Mouse (Mus musculus) heart, adult 8-10 months (tissue): Measurements from ENCODE around the gene Ccdc137. TPM values are rescaled to one million over a fixed set of nuclear protein-coding genes. Genes with fewer than 3 reads are reported as not detected.

Experiments
- DNase-seq: peaks from one replicate; pipeline ENCODE4 v3.0.0; 2022; ENCODE audit warnings: low spot score
- total RNA-seq, 4 experiments: library from RNA; stranded (reverse); gene quantifications; 2 replicates each; pipeline ENCODE4 v1.2.4; 2022

Gene Ccdc137
- total RNA-seq, 4 experiments from 2014 or later = 5.7 to 8.0 (median 7.1) TPM

- DNase-seq = no peak
Measured at GRCm38 (mm10) chr11:120458847-120459597, 1.1 kb downstream of the Ccdc137 start.

GRCm38 (mm10) chr11:120463536-120463935 lies 5.6 kb downstream of the Ccdc137 start:
- DNase-seq = no peak

- DNase-seq = no peak
Measured at GRCm38 (mm10) chr11:120464365-120464764, 6.5 kb downstream of the Ccdc137 start.

GRCm38 (mm10) chr11:120465521-120465920 lies 7.6 kb downstream of the Ccdc137 start:
- DNase-seq = no peak

GRCm38 (mm10) chr11:120467051-120467735 lies 9.3 kb downstream of the Ccdc137 start, which contains the start of gene Arl16:
Gene Arl16 (minus strand): TSS chr11:120467607.
- peak; percentile 93 for DNase-seq

- no peak for DNase-seq
Measured at GRCm38 (mm10) chr11:120467736-120468092, 9.8 kb downstream of the Ccdc137 start.

GRCm38 (mm10) chr11:120472052-120472451 lies 14.1 kb downstream of the Ccdc137 start:
- DNase-seq = no peak

GRCm38 (mm10) chr11:120483448-120483934 lies 25.6 kb downstream of the Ccdc137 start:
- DNase-seq = no peak

GRCm38 (mm10) chr11:120484265-120484981 lies 26.5 kb downstream of the Ccdc137 start, which contains the start of gene Mrpl12:
Gene Mrpl12 (plus strand): TSS chr11:120484613.
- peak; percentile 91 for DNase-seq

GRCm38 (mm10) chr11:120485251-120485650 lies 27.3 kb downstream of the Ccdc137 start:
- no peak for DNase-seq

GRCm38 (mm10) chr11:120488516-120488915 lies 30.6 kb downstream of the Ccdc137 start:
- no peak for DNase-seq

GRCm38 (mm10) chr11:120489054-120489761 lies 31.3 kb downstream of the Ccdc137 start:
- peak; percentile 80 for DNase-seq

GRCm38 (mm10) chr11:120490291-120491046 lies 32.6 kb downstream of the Ccdc137 start:
- no peak for DNase-seq

GRCm38 (mm10) chr11:120491317-120492023 lies 33.6 kb downstream of the Ccdc137 start, which contains the start of gene Slc25a10:
Gene Slc25a10 (plus strand): TSS chr11:120491840.
- DNase-seq = peak; percentile 90

- DNase-seq = peak; percentile 45
Measured at GRCm38 (mm10) chr11:120492024-120492877, 34.3 kb downstream of the Ccdc137 start.

GRCm38 (mm10) chr11:120492878-120493203 lies 34.9 kb downstream of the Ccdc137 start:
- DNase-seq = no peak

GRCm38 (mm10) chr11:120493351-120493750 lies 35.4 kb downstream of the Ccdc137 start:
- no peak for DNase-seq

- no peak for DNase-seq
Measured at GRCm38 (mm10) chr11:120493911-120494310, 36.0 kb downstream of the Ccdc137 start.

GRCm38 (mm10) chr11:120497436-120497835 lies 39.5 kb downstream of the Ccdc137 start:
- DNase-seq = no peak
